Mouse (Mus musculus): ENCODE measurements around the gene Hephl1. TPM values are rescaled to one million over a fixed set of nuclear protein-coding genes. Genes with fewer than 3 reads are reported as not detected.
A peak's percentile ranks its signal among the peaks of the same experiment; 100 is the strongest.

The Hephl1 gene
- polyA plus RNA-seq, 1 experiment from 2014 or later: not detected

DNA sequence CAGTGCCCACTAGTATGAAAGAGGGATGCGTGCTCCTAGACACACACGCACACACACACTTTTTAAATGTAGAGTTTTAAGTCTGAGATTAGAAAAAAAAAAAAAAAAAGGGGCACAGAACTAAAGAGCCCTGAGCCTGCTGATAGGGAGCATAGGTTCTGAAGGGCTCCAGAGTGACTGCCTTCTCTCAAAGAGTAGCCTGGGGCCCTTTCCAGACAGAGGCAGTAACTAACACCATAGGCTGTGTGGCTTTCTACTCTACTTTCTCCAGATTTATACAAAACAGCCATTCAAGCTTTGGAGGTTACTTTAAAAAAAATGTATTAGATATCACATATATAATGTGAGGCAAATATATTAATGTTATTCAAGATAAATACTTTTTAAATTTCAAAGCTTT, 75.5 kb downstream of the Hephl1 start:
- POLR2A ChIA-PET: interaction anchor here (0.7 kb wide), 1 partner anchor 964 kb away, joined by 5 read pairs; no protein-coding TSS in a partner anchor
- CTCF ChIA-PET: no interaction called here
- in situ Hi-C loops (cut with MboI; ENCODE audit: low pct_unique_long_range_greater_than_20kb): no loop called here
- ATAC-seq (no peak), DNase-seq (ENCODE audit: low read depth, low spot score) (no peak)
- H3K27me3 ChIP-seq: no peaks in the 10 kb centered on the region
- TF ChIP-seq CTCF (IDR thresholded peaks at IDR 0.05): no peak

DNA sequence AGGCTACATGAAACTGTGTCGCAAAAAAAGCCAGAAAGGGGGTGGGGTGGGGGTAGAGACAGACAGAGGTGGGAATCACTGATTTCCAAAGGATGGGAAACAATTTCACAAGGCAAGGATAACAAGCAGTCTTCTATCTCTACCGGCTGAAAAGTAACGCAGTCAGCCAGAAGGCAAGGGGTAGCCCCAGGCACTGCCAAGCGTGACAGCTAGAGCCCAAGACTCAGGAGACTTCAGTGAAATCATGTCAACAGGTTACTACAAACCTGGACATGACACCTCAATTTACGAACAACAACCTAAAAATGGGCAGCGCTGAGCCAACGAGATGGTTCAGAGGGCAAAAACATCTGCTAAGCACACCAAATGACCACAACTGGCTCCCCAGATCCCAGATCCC, 75.9 kb downstream of the Hephl1 start:
- ATAC-seq (no peak), DNase-seq (ENCODE audit: low read depth, low spot score) (no peak)
- TF ChIP-seq CTCF (IDR thresholded peaks at IDR 0.05): no peak
- ChIA-PET CTCF (no interaction called here), POLR2A (no interaction called here)
- no peaks in the 10 kb centered on the region for H3K27me3 ChIP-seq
- in situ Hi-C loops (cut with MboI; ENCODE audit: low pct_unique_long_range_greater_than_20kb): no loop called here

DNA sequence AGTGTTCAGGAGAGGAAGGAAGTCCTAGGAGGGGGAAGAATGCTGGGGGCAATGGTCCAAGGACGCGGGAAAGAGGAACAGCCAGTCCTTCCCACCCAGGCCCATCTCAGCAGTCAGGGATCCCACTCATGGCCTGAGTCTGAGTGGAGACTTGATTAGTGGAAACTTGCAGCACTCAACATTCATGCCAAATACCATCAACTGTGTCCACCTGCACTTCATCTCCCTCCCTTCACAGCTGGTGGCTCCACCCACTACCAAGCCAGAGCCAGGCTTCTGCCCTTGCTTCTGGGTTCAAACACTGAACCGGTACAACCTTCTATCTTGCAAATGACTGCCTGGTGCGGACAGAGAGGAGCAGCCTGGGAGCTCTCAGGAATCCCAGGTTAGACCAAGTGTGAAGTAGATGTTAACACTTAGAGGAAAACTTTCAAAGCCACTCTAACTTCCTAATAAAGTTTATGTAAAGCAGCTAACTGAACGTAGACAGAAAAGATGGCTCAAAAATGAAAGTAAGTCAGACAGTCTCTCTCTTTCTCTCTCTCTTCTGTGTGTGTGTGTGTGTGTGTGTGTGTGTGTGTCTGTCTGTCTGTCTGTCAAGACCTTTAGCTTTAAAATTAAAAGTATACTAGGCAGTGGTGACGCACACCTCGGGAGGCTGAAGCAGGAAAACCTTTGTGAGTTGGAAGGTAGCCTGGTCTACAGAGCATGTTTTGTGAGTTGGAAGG, 77.2 kb downstream of the Hephl1 start:
- in situ Hi-C loops (cut with MboI; ENCODE audit: low pct_unique_long_range_greater_than_20kb): no loop called here
- TF ChIP-seq CTCF (IDR thresholded peaks at IDR 0.05): no peak

DNA sequence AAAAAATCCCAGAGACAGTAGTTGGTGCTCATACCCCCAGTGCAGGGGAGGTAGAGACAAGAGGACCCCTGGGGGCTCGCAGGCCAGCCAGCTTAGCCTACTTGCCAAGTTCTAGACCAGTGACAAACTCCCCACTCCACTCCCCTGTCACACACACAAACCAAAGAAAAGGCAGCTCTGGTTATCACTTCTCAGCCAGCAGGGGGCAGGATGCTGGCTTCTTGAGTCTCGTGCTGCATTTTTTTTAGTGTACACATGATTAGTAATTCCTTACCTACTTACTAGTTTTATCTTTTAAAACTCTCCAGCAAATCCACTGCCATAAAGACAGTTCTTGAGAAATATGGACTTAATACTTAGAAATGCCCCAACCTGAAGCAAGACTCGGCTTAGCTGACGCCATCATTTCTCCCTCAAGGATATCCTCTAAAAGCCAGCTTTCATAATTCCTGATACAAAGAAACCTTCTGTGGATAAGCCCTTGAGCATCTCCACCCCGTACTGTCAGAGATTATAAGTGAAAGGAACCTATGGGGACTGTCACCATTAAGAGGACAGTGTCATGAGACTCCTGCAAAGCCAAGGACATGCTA, 78.2 kb downstream of the Hephl1 start:
- ChIA-PET CTCF (interaction anchor here (0.9 to 2.0 kb wide), 5 partner anchors 11 to 138 kb away, joined by 3 to 5 read pairs (median 3); no protein-coding TSS in a partner anchor), POLR2A (no interaction called here)
- TF ChIP-seq CTCF (IDR thresholded peaks at IDR 0.05): peak; percentile 69
- DNase-seq (ENCODE audit: low read depth, low spot score) (no peak), ATAC-seq (no peak)
- in situ Hi-C loops (cut with MboI; ENCODE audit: low pct_unique_long_range_greater_than_20kb): no loop called here
- no peaks in the 10 kb centered on the region for H3K27me3 ChIP-seq

More for the DNA sequence above, 77.2 kb downstream of the Hephl1 start:
- POLR2A ChIA-PET: no interaction called here
- no peaks in the 10 kb centered on the region for H3K27me3 ChIP-seq
- CTCF ChIA-PET: interaction anchor here (1.3 to 1.6 kb wide), 2 partner anchors 9 to 137 kb away, joined by 3 read pairs; no protein-coding TSS in a partner anchor
- no peak for ATAC-seq
- DNase-seq (ENCODE audit: low read depth, low spot score): no peak

DNA sequence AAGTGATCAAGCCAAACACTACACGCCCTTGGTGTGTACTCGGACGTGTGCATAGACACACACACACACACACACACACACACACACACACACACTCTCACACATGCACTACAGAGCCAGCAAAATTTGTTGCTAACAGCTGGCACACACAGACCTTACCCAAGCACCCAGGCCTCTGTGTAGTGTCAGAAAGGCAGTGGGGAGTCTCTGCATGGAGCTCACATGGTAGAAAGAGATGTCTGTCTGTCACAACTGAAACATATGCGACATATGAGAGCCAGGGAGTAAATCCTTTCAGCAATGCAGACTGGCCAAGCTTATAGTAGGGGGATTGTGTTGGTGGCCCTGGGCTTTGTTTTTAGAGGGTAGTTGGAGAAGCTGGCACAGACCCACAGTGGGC, 79.1 kb downstream of the Hephl1 start:
- TF ChIP-seq CTCF (IDR thresholded peaks at IDR 0.05): no peak
- ChIA-PET POLR2A (interaction anchor here (0.7 kb wide), 1 partner anchor 139 kb away, joined by 3 read pairs; no protein-coding TSS in a partner anchor), CTCF (interaction anchor here (0.9 to 2.0 kb wide), 5 partner anchors 10 to 139 kb away, joined by 3 to 5 read pairs (median 3); no protein-coding TSS in a partner anchor)
- in situ Hi-C loops (cut with MboI; ENCODE audit: low pct_unique_long_range_greater_than_20kb): no loop called here
- ATAC-seq: no peak
- H3K27me3 ChIP-seq: no peaks in the 10 kb centered on the region
- no peak for DNase-seq (ENCODE audit: low read depth, low spot score)

DNA sequence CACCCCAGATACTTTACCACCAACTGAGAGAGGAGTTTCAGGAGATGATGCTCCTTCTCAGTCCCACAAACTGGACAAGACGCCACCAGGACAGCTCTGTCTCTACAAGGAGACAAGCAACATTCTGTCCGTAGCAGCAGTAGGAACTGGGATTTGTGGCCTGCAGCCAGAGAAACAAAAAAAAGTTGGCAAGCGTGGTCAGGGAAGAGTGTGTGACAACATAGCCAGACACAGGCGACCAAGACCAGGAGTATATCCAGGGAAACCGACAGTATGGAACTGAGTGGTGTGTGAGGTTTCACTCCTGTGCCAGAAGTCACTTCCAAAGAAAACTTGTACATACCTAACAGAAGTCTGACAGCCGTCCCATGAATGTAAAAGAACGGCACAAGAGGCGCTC, 81.1 kb downstream of the Hephl1 start:
- in situ Hi-C loops (cut with MboI; ENCODE audit: low pct_unique_long_range_greater_than_20kb): no loop called here
- ATAC-seq: no peak
- TF ChIP-seq CTCF (IDR thresholded peaks at IDR 0.05): no peak
- ChIA-PET CTCF (no interaction called here), POLR2A (no interaction called here)
- H3K27me3 ChIP-seq: no peaks in the 10 kb centered on the region
- no peak for DNase-seq (ENCODE audit: low read depth, low spot score)

DNA sequence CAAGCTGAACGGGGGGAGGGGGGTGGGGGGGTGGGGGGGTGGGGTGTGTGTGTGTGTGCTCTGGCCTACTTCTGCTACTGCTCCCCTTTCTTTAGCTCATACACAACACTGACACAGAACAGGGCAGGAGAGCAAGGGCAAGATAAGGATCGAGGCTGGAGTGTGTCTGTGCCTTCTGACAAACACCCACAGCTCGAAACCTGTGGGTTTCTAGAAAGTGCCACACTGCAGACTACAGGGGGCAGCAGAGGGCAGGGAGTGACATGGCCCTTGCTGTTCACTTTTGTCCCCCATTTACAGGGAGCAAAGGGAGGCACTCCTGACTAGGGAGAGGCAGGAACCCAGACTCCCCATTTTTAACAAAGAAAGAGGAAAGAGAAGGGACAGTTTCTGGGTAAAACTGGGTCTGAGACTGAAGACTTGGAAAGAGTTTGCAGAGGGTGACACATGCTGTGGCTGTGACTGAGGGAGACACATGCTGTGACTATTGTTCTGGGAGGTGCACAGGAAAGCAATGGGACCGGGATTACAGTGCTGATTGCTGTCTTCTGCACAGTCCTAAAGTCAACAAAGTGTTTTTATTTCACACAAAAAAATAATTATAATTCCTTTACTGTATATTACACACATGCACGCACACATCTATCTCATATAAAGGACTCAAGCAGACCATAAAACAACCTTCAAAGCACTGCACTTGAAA, 82.7 kb downstream of the Hephl1 start:
- CTCF ChIA-PET: interaction anchor here (0.6 to 1.4 kb wide), 7 partner anchors 10 to 247 kb away, joined by 3 to 4 read pairs (median 3); no protein-coding TSS in a partner anchor
- ATAC-seq (peak; percentile 67), DNase-seq (ENCODE audit: low read depth, low spot score) (no peak)
- peak; percentile 80 for TF ChIP-seq CTCF (IDR thresholded peaks at IDR 0.05)
- POLR2A ChIA-PET: no interaction called here
- in situ Hi-C loops (cut with MboI; ENCODE audit: low pct_unique_long_range_greater_than_20kb): loop anchor here (5.0 kb wide), 1 partner anchor 183 kb away; no protein-coding TSS in a partner anchor
- H3K27me3 ChIP-seq: no peaks in the 10 kb centered on the region

DNA sequence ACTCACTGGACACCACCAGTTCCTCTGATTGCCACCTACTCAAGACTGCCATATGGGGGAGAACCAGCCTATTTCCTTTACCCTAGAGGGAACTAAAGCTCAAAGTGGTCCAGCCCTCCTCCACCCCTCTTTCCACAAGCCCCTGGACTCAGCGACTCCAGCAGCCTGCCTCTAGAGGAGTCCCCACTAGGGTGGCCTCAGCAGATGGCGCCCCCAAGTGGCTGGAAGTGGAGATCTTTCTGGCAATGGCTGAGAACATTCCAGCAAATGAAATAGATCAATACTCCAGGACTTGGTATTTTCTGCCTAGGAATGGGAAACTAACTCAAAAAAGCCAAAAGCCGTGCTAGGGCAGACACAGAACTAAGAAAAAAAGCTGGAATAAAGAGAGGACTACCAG, 84.2 kb downstream of the Hephl1 start:
- no peak for TF ChIP-seq CTCF (IDR thresholded peaks at IDR 0.05)
- ChIA-PET POLR2A (no interaction called here), CTCF (no interaction called here)
- DNase-seq (ENCODE audit: low read depth, low spot score) (no peak), ATAC-seq (no peak)
- no peaks in the 10 kb centered on the region for H3K27me3 ChIP-seq
- in situ Hi-C loops (cut with MboI; ENCODE audit: low pct_unique_long_range_greater_than_20kb): loop anchor here (5.0 kb wide), 1 partner anchor 185 kb away; no protein-coding TSS in a partner anchor

DNA sequence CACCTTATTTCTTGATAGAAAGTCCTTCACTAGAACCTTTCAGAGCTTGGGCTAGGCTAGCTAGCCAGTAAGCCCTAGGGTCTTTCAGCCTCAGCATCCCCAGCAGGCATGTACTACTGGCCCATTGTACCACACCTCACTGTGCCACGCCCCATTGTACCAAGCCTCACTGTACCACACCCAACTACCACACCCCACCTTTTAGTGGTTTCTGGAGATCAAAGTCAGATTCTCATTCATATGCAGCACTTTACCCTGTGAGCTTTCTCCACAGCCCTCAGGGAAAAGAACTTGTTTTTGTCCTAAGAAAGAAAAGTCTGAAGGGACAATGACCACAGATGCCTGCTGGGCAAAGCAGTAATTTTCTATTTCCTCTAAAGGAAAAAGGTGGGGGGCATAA, 88.9 kb downstream of the Hephl1 start:
- ATAC-seq: no peak

DNA sequence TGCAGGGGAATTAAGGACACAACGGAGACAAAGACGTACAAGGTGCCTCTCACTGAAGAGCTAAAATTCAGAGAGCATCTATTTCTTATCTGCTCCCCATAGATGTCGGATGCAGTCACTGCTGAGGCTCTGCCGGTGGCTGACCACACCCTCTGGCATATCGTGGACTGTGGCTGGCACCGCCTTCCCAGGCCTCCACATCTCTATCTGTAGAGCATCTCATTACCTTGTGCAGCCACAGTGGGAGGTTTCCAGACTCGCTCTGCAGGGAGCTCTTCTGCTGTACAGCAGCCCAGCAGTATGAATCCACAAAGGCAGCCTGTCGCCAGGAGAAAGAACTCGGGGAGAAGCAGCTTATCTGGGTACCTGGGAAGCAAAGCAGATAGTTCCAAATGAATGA, 90.8 kb downstream of the Hephl1 start:
- in situ Hi-C loops (cut with MboI; ENCODE audit: low pct_unique_long_range_greater_than_20kb): loop anchor here (25.0 kb wide), 1 partner anchor 509 kb away; the partner anchor contains the start of genes Cwc15 and Kdm4d
- H3K27me3 ChIP-seq: no peaks in the 10 kb centered on the region
- ATAC-seq: no peak
- no peak for TF ChIP-seq CTCF (IDR thresholded peaks at IDR 0.05)
- DNase-seq (ENCODE audit: low read depth, low spot score): no peak
- CTCF ChIA-PET: no interaction called here
- POLR2A ChIA-PET: no interaction called here

More for the DNA sequence above, 88.9 kb downstream of the Hephl1 start:
- CTCF ChIA-PET: interaction anchor here (1.4 kb wide), 1 partner anchor 9 kb away, joined by 5 read pairs; no protein-coding TSS in a partner anchor
- in situ Hi-C loops (cut with MboI; ENCODE audit: low pct_unique_long_range_greater_than_20kb): loop anchor here (25.0 kb wide), 1 partner anchor 511 kb away; the partner anchor contains the start of genes Cwc15 and Kdm4d
- H3K27me3 ChIP-seq: no peaks in the 10 kb centered on the region
- no peak for TF ChIP-seq CTCF (IDR thresholded peaks at IDR 0.05)
- no peak for DNase-seq (ENCODE audit: low read depth, low spot score)
- POLR2A ChIA-PET: no interaction called here

All from Patski (cell line).